Mouse (Mus musculus) lung, adult 2 months (tissue): ENCODE measurements around the gene Ngfr.

Source experiments
- CTCF ChIP-seq: fragments of 200-500 bp; IDR thresholded peaks from 2 replicates; pipeline ENCODE4 v1.5.1; 2011; ENCODE audit warnings: mild to moderate bottlenecking, low read length, control low read depth; ENCODE audit not compliant: insufficient read depth
- POLR2A ChIP-seq: fragments of 200-500 bp; IDR thresholded peaks from 2 replicates; pipeline ENCODE4 v1.6.1; 2011; ENCODE audit warnings: low read depth, mild to moderate bottlenecking, control low read depth, low read length, borderline replicate concordance; ENCODE audit errors: extremely low read depth

DNA sequence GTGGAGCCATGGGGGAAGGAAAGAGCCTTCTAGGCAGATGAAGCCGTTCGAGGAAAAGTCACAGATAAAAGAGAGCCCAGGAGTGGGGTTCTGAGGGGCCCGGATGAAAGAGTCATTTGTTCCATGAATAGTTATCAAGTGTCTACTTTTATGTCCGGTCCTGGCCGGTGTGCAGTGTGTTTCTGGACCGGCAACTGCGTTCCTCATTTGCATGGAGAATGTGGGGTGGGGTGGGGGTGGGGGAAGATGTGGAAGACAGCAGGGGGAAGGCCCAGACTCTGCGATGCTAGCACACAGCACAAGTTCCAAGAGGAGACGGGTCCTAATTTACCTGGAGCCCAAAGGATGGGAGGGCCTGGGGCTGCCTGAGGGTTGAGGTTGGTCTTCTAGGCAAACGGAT lies 68.2 kb downstream of the Ngfr start:
- TF ChIP-seq CTCF, result no peak
- TF ChIP-seq POLR2A, result no peak
